Mouse (Mus musculus): ENCODE measurements at regions not wholly inside any gene's neighbourhood (a gene's known extent, or its start where the extent isn't known, plus 50 kb on each side); places are given as distances from the start of the nearest gene placed in this dataset.

GRCm38 (mm10) chr7:133323955-133324354 lies 199.8 kb upstream of the Ctbp2 start:
- TF ChIP-seq POLR2A (IDR thresholded peaks at IDR 0.05; ENCODE audit: extremely low read depth, insufficient read depth, low read length) (no peak), CTCF (IDR thresholded peaks at IDR 0.05; ENCODE audit: low read depth, low read length) (peak; percentile 37; the same call in 1 of the 2 replicates)
